Mouse (Mus musculus) limb, embryonic 14.5 days (tissue): ENCODE measurements around the gene Snx9. TPM values are rescaled to one million over a fixed set of nuclear protein-coding genes. Genes with fewer than 3 reads are reported as not detected.

Source experiments
- ATAC-seq: fragments of 200-750 bp; cut with Nextera tagmentation; 2 replicates; pipeline ENCODE4 v1.8.0; 2017; ENCODE audit warnings: low read depth, moderate number of reproducible peaks, moderate TSS enrichment; ENCODE audit not compliant: low FRiP score
- DNase-seq: peaks from one replicate; pipeline ENCODE4 v3.0.0-alpha.2; 2015; ENCODE audit warnings: low spot score
- H3K27ac ChIP-seq: fragments of 300-500 bp; sonication (generic); replicated peaks from 2 replicates; pipeline ENCODE4 v1.5.1; 2014; ENCODE audit warnings: low read depth, mild to moderate bottlenecking, low read length, moderate library complexity, mixed read lengths
- H3K27me3 ChIP-seq: fragments of 300-500 bp; sonication (generic); 2 replicates; pipeline ENCODE4 v1.6.1; 2014; ENCODE audit warnings: low read length, mixed read lengths; ENCODE audit not compliant: control insufficient read depth, insufficient read depth
- H3K36me3 ChIP-seq: fragments of 300-500 bp; sonication (generic); 2 replicates; pipeline ENCODE4 v1.6.1; 2014; ENCODE audit warnings: mild to moderate bottlenecking, low read length, moderate library complexity, mixed read lengths; ENCODE audit not compliant: control insufficient read depth, insufficient read depth
- H3K4me1 ChIP-seq: fragments of 300-500 bp; sonication (generic); 2 replicates; pipeline ENCODE4 v1.6.1; 2014; ENCODE audit warnings: antibody characterized with exemption, low read length, mixed read lengths; ENCODE audit not compliant: control insufficient read depth, insufficient read depth
- H3K4me2 ChIP-seq: fragments of 300-500 bp; sonication (generic); replicated peaks from 2 replicates; pipeline ENCODE4 v1.6.1; 2014; ENCODE audit warnings: low read depth, mild to moderate bottlenecking, low read length, moderate library complexity; ENCODE audit not compliant: severe bottlenecking
- H3K4me3 ChIP-seq: fragments of 300-500 bp; sonication (generic); replicated peaks from 2 replicates; pipeline ENCODE4 v1.5.1; 2014; ENCODE audit warnings: low read length
- H3K9ac ChIP-seq: fragments of 300-500 bp; sonication (generic); 2 replicates; pipeline ENCODE4 v1.6.1; 2014; ENCODE audit warnings: mild to moderate bottlenecking, low read depth, low read length, moderate library complexity; ENCODE audit not compliant: severe bottlenecking
- H3K9me3 ChIP-seq: fragments of 300-500 bp; sonication (generic); 2 replicates; pipeline ENCODE4 v1.6.1; 2016; ENCODE audit warnings: low read length; ENCODE audit not compliant: control insufficient read depth
- POLR2A ChIP-seq: fragments of 200-500 bp; IDR thresholded peaks from 2 replicates; pipeline ENCODE4 v1.8.0; 2012; ENCODE audit warnings: inconsistent platforms, mild to moderate bottlenecking, moderate library complexity, borderline replicate concordance; ENCODE audit not compliant: insufficient read depth, insufficient read length; ENCODE audit errors: extremely low read depth
- WGBS: fragments of 180-500 bp; shearing (Covaris S2); extraction: QIAGEN DNeasy Blood & Tissue Kit; methylation state at CpG from one replicate; pipeline ENCODE4 v1.1.7; 2014; 5-methylcytosine and 5-hydroxymethylcytosine counted together
- polyA plus RNA-seq, 2 experiments: library from polyadenylated mRNA; depleted of rRNA in 1 of 2; stranded (reverse) in 1 of 2; unstranded in 1 of 2; fragments of >200 nt; fragmentation: Nextera tagmentation in 1 of 2; extraction: Ambion mirVana in 1 of 2; gene quantifications; 2 replicates each; pipeline versions ENCODE4 v1.2.1 to v1.2.3; 2012 to 2014

Gene Snx9
- polyA plus RNA-seq, 2 experiments, result 39.1 to 41.9 TPM

- Histone ChIP-seq H3K4me1 (peaks cover 5% of the 10 kb centered on the region; the same call in 1 of the 2 replicates), H3K36me3 (no peaks in the 10 kb centered on the region), H3K27ac (no peak overlapping the region), H3K4me2 (no peak overlapping the region), H3K9me3 (no peaks in the 10 kb centered on the region), H3K27me3 (no peaks in the 10 kb centered on the region), H3K9ac (no peak overlapping the region), H3K4me3 (no peak overlapping the region)
- ATAC-seq, result peak; percentile 84
- under 1% methylated on average over 5 of the region's 5 CpGs for WGBS
- no peak for TF ChIP-seq POLR2A
- peak; percentile 93 for DNase-seq
Measured at GRCm38 (mm10) chr17:5795878-5796277, 45.3 kb upstream of the Snx9 start.

- no peak for TF ChIP-seq POLR2A
- Histone ChIP-seq H3K27me3 (no peaks in the 10 kb centered on the region), H3K4me2 (no peak overlapping the region), H3K27ac (no peak overlapping the region), H3K4me1 (peaks cover 5% of the 10 kb centered on the region; the same call in 1 of the 2 replicates), H3K4me3 (no peak overlapping the region), H3K36me3 (no peaks in the 10 kb centered on the region), H3K9me3 (no peaks in the 10 kb centered on the region), H3K9ac (no peak overlapping the region)
- WGBS, result 66% methylated on average over 5 of the region's 5 CpGs
- ATAC-seq, result no peak
- DNase-seq, result no peak
Measured at GRCm38 (mm10) chr17:5797124-5797760, 43.9 kb upstream of the Snx9 start.

GRCm38 (mm10) chr17:5798221-5798801 is 42.8 kb upstream of the Snx9 start:
- H3K27me3 ChIP-seq, result no peaks in the 10 kb centered on the region
- ATAC-seq, result no peak
- H3K4me2 ChIP-seq, result no peak overlapping the region
- H3K27ac ChIP-seq, result no peak overlapping the region
- peaks cover 5% of the 10 kb centered on the region; the same call in 1 of the 2 replicates for H3K4me1 ChIP-seq
- no peak overlapping the region for H3K4me3 ChIP-seq
- no peak overlapping the region for H3K9ac ChIP-seq
- TF ChIP-seq POLR2A, result no peak
- H3K9me3 ChIP-seq, result no peaks in the 10 kb centered on the region
- 54% methylated on average over 13 of the region's 13 CpGs for WGBS
- no peaks in the 10 kb centered on the region for H3K36me3 ChIP-seq
- no peak for DNase-seq

- TF ChIP-seq POLR2A, result no peak
- ATAC-seq, result no peak
- H3K9me3 ChIP-seq, result no peaks in the 10 kb centered on the region
- no peaks in the 10 kb centered on the region for H3K36me3 ChIP-seq
- H3K4me1 ChIP-seq, result peaks cover 7% of the 10 kb centered on the region
- no peak overlapping the region for H3K9ac ChIP-seq
- H3K27ac ChIP-seq, result no peak overlapping the region
- no peak overlapping the region for H3K4me2 ChIP-seq
- H3K27me3 ChIP-seq, result no peaks in the 10 kb centered on the region
- no peak for DNase-seq
- 66% methylated on average over 5 of the region's 5 CpGs for WGBS
- no peak overlapping the region for H3K4me3 ChIP-seq
Measured at GRCm38 (mm10) chr17:5798900-5799299, 42.2 kb upstream of the Snx9 start.

GRCm38 (mm10) chr17:5799396-5800021 is 41.6 kb upstream of the Snx9 start:
- no peak overlapping the region for H3K9ac ChIP-seq
- H3K27me3 ChIP-seq, result no peaks in the 10 kb centered on the region
- H3K4me1 ChIP-seq, result peaks cover 13% of the 10 kb centered on the region
- no peaks in the 10 kb centered on the region for H3K36me3 ChIP-seq
- WGBS, result 84% methylated on average over 17 of the region's 17 CpGs
- no peak overlapping the region for H3K27ac ChIP-seq
- H3K4me3 ChIP-seq, result no peak overlapping the region
- no peaks in the 10 kb centered on the region for H3K9me3 ChIP-seq
- no peak for TF ChIP-seq POLR2A
- DNase-seq, result no peak
- no peak overlapping the region for H3K4me2 ChIP-seq
- no peak for ATAC-seq
